Mouse (Mus musculus) kidney, embryonic 14.5 days (tissue): Measurements from ENCODE around the gene 2210011C24Rik. TPM values are rescaled to one million over a fixed set of nuclear protein-coding genes. Genes with fewer than 3 reads are reported as not detected.
A peak's percentile ranks its signal among the peaks of the same experiment; 100 is the strongest.

Experiments used
- ATAC-seq: fragments of 200-750 bp; cut with Nextera tagmentation; 2 replicates; pipeline ENCODE4 v1.8.0; 2017; ENCODE audit warnings: moderate number of reproducible peaks, mild to moderate bottlenecking, moderate TSS enrichment, moderate library complexity; ENCODE audit not compliant: low FRiP score, low TSS enrichment
- H3K27ac ChIP-seq: fragments of 300-500 bp; sonication (generic); 2 replicates; pipeline ENCODE4 v1.5.1; 2014; ENCODE audit warnings: low read depth, mild to moderate bottlenecking, low read length, moderate library complexity, mixed read lengths
- H3K27me3 ChIP-seq: fragments of 300-500 bp; sonication (generic); 2 replicates; pipeline ENCODE4 v1.6.1; 2014; ENCODE audit warnings: mild to moderate bottlenecking, low read length; ENCODE audit not compliant: control insufficient read depth, insufficient read depth
- H3K36me3 ChIP-seq: fragments of 300-500 bp; sonication (generic); 2 replicates; pipeline ENCODE4 v1.6.1; 2014; ENCODE audit warnings: low read length, mixed read lengths; ENCODE audit not compliant: control insufficient read depth, insufficient read depth
- H3K4me1 ChIP-seq: fragments of 300-500 bp; sonication (generic); 2 replicates; pipeline ENCODE4 v1.6.1; 2014; ENCODE audit warnings: low read length, mixed read lengths; ENCODE audit not compliant: control insufficient read depth, insufficient read depth
- H3K4me2 ChIP-seq: fragments of 300-500 bp; sonication (generic); replicated peaks from 2 replicates; pipeline ENCODE4 v1.6.1; 2014; ENCODE audit warnings: low read depth, mild to moderate bottlenecking, low read length
- H3K4me3 ChIP-seq: fragments of 300-500 bp; sonication (generic); 2 replicates; pipeline ENCODE4 v1.5.1; 2014; ENCODE audit warnings: mild to moderate bottlenecking, low read length
- H3K9ac ChIP-seq: fragments of 300-500 bp; sonication (generic); 2 replicates; pipeline ENCODE4 v1.6.1; 2014; ENCODE audit warnings: low read depth, mild to moderate bottlenecking, low read length, moderate library complexity
- H3K9me3 ChIP-seq: fragments of 300-500 bp; sonication (generic); 2 replicates; pipeline ENCODE4 v1.6.1; 2016; ENCODE audit warnings: low read length; ENCODE audit not compliant: control insufficient read depth
- WGBS: fragments of 180-500 bp; shearing (Covaris S2); extraction: QIAGEN DNeasy Blood & Tissue Kit; methylation state at CpG from one replicate; pipeline ENCODE4 v1.1.7; 2014; 5-methylcytosine and 5-hydroxymethylcytosine counted together
- polyA plus RNA-seq: library from polyadenylated mRNA; unstranded; fragments of >200 nt; fragmentation: Nextera tagmentation; extraction: Ambion mirVana; gene quantifications from 2 replicates; pipeline ENCODE4 v1.2.1, GENCODE M21; 2014

Gene 2210011C24Rik
- polyA plus RNA-seq = 3.6 and 5.7 TPM in 2 replicates

DNA sequence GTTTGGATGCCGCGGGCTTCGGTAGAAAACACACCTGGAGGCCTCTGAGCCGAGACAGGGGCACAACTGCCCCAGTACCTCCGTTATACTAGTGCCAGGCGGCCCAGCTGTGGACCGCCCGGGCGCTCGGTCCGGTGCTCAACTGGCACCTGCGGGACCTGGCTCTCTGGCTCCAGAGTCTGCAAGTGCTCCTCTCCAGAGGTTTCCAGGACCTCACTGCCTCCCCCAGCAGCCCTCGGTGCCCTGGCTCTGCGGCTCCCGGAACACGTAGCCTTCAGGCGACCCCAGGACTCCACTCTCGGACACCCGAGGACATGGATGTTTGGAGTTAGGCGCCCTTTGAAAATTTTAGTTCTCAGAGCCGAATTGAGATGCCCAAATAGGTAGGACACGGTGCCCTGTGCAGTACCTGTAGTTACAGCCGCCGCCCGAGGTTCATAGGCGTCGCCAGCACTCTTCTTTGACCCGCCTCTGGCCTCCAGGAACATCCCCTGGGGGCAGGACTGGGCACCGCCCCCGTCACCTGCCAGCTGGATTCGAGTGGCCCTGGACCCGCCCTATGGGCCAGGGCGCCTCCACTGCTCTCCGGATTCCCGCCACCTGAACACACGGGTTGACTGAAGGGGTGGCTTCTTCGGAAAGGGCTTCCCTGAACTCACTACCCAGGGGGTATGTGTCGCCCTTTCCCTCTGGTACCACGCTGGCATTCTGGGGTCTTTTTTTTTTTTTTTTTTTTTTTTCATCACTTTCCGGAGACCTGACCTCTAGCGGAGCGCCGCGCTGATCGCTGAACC is at the start of gene 2210011C24Rik:
TSS of gene 2210011C24Rik (minus strand) at position 467 of the 794 bp plus-strand sequence.
- ATAC-seq = peak; percentile 41

DNA sequence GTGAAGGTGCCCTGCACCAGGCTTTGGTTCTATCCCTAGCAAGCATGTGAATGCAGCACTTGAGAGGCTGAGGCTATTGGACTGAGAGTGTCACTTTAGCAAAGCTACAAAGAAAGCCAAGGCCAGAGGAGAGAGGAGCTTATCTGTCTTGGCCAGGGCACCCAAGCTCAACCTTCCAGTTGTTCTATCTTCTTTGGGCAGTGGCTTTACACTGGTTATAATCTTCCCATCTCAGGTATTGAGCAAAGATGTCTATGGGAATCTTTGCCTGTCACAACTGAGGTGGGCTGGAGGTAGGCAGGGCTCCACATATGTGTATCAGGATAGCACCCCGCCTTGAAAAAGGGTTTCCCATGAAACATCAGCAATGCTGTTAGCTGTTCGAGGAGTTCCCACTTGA is 48.3 kb upstream of the 2210011C24Rik start:
- ATAC-seq = no peak
- Histone ChIP-seq H3K27me3 (no peaks in the 10 kb centered on the region), H3K4me3 (no peak overlapping the region), H3K4me2 (no peak overlapping the region), H3K9me3 (no peaks in the 10 kb centered on the region), H3K27ac (no peak overlapping the region), H3K36me3 (no peaks in the 10 kb centered on the region), H3K9ac (no peak overlapping the region), H3K4me1 (no peaks in the 10 kb centered on the region)
- 87% methylated on average over 2 of the region's 2 CpGs for WGBS

More for the DNA sequence above, at the start of gene 2210011C24Rik:
- WGBS = under 1% methylated on average over 45 of the region's 45 CpGs
- Histone ChIP-seq H3K4me3 (peak within 1 kb of the TSS; percentile 53), H3K27me3 (peaks cover 35% of the 10 kb centered on the region), H3K9me3 (no peaks in the 10 kb centered on the region), H3K4me1 (peaks cover 26% of the 10 kb centered on the region), H3K27ac (no peak within 1 kb of the TSS), H3K36me3 (no peaks in the 10 kb centered on the region), H3K9ac (peak within 1 kb of the TSS; percentile 64), H3K4me2 (peak within 1 kb of the TSS; percentile 96)

DNA sequence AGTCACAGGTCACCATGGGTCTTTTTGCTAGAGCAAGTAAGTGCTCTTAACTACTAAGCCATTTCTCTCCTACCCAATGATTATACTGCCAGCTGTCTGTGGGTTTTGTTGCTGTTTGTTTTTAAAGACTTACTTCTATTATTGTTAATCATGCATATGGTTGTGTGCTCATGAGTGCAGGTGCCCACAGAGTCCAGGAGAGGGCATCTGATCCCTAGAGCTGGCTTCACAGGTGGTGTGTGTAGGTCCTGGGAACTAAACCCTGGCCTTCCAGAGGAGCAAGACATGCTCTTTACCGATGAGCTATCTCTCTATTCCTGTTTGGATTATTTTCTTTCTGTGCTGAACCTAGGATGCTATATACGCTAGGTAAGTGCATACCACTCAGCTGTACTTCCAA is 47.3 kb upstream of the 2210011C24Rik start:
- no peak for ATAC-seq
- Histone ChIP-seq H3K27ac (no peak overlapping the region), H3K4me1 (no peaks in the 10 kb centered on the region), H3K4me2 (no peak overlapping the region), H3K4me3 (no peak overlapping the region), H3K9ac (no peak overlapping the region), H3K9me3 (no peaks in the 10 kb centered on the region), H3K27me3 (no peaks in the 10 kb centered on the region), H3K36me3 (no peaks in the 10 kb centered on the region)
- 91% methylated on average over 2 of the region's 2 CpGs for WGBS

DNA sequence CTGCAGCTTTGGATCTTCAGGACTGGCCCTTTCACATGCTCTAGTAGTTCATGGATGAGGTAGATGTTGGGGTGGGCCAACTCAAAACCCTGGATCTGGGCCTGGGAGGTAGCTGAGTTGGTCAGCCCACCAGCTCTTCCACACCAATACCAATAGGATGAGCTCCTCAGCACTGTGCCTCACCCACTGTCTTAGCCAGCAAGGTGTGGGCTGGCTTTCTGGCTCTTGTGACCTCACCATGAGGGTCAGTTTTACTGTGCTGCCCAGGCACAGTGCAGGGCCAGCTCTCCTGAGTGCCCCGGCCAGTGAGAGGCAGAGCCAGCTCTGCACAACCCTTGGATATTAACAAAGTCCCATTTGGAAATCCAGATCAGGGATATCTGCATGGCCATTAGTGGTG is 45.9 kb upstream of the 2210011C24Rik start:
- H3K9me3 ChIP-seq = no peaks in the 10 kb centered on the region

DNA sequence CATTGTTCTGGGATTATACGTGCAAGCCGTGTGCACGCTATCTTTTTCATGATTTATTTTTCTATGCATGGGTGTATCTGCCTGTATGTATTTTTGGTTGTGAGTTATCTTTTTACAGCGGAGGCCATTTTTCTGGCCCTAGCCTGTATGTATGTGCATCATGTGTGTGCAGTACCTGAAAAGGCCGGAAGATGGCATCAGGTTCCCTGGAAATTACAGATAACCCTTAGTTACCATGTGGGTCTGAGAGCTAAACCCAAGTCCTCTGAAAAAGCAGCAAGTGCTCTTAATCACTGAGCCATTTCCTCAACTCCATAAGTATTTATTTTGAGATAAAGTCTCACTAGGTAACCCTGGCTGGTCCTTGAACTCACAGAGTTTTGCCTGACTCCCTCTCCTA is 41.3 kb upstream of the 2210011C24Rik start:
- 94% methylated on average over 5 of the region's 5 CpGs for WGBS
- H3K36me3 ChIP-seq = no peaks in the 10 kb centered on the region
- no peak for ATAC-seq
- no peak overlapping the region for H3K27ac ChIP-seq
- no peak overlapping the region for H3K4me3 ChIP-seq
- H3K4me1 ChIP-seq = no peaks in the 10 kb centered on the region
- no peaks in the 10 kb centered on the region for H3K27me3 ChIP-seq
- H3K9me3 ChIP-seq = no peaks in the 10 kb centered on the region
- no peak overlapping the region for H3K4me2 ChIP-seq
- H3K9ac ChIP-seq = no peak overlapping the region

More for the DNA sequence above, 45.9 kb upstream of the 2210011C24Rik start:
- WGBS = 94% methylated on average over 1 of the region's 1 CpGs
- H3K4me1 ChIP-seq = no peaks in the 10 kb centered on the region
- H3K4me2 ChIP-seq = no peak overlapping the region
- no peak for ATAC-seq
- no peaks in the 10 kb centered on the region for H3K27me3 ChIP-seq
- no peak overlapping the region for H3K9ac ChIP-seq
- no peaks in the 10 kb centered on the region for H3K36me3 ChIP-seq
- H3K27ac ChIP-seq = no peak overlapping the region
- H3K4me3 ChIP-seq = no peak overlapping the region

DNA sequence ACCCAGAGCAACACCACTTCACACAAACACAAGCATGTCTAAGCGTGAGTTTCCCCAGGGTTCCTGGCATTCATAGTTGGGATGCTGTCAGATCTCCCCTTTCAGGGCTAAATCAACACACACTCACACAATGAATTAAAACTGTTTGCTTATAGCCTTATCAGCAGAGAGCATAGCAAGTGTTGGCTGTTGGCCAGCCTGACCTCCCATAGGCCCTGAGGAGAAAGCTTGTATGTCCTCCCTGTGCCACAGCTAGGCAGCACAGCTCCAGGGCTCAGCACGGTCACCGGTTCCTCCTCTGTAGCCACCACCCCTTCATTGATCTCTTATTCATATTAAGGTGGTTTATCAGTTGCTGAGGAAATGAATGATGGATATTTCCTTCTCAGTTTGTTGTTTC is 40.8 kb upstream of the 2210011C24Rik start:
- H3K27ac ChIP-seq = no peak overlapping the region
- no peak for ATAC-seq
- 67% methylated on average over 3 of the region's 3 CpGs for WGBS
- H3K4me1 ChIP-seq = no peaks in the 10 kb centered on the region
- H3K36me3 ChIP-seq = no peaks in the 10 kb centered on the region
- H3K9ac ChIP-seq = no peak overlapping the region
- no peak overlapping the region for H3K4me3 ChIP-seq
- no peaks in the 10 kb centered on the region for H3K9me3 ChIP-seq
- H3K4me2 ChIP-seq = no peak overlapping the region
- H3K27me3 ChIP-seq = no peaks in the 10 kb centered on the region

DNA sequence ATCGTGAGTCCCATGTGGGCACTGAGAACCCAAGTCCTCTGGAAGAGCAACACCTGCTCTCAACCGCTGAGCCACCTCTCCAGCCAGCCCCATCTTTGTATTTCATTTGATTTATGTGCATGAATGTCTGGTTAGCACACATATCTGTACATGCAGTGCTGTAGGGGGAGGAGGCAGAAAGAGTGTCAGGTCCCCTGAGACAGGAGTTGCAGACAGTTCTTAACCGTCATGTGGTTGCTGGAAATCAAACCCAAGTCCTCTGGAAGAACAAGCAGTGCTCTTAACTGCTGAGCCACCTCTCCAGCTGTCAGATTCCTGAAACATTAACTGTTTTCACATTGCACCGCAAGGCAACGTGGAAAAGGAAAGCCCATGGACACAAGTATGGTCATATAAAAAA is 36.2 kb upstream of the 2210011C24Rik start:
- Histone ChIP-seq H3K27ac (no peak overlapping the region), H3K27me3 (peaks cover 24% of the 10 kb centered on the region), H3K4me1 (peaks cover 3% of the 10 kb centered on the region; the same call in 1 of the 2 replicates), H3K36me3 (no peaks in the 10 kb centered on the region), H3K4me2 (no peak overlapping the region), H3K9ac (no peak overlapping the region), H3K4me3 (no peak overlapping the region), H3K9me3 (no peaks in the 10 kb centered on the region; the same call in 1 of the 2 replicates)
- ATAC-seq = no peak
- WGBS = 57% methylated on average over 5 of the region's 5 CpGs

DNA sequence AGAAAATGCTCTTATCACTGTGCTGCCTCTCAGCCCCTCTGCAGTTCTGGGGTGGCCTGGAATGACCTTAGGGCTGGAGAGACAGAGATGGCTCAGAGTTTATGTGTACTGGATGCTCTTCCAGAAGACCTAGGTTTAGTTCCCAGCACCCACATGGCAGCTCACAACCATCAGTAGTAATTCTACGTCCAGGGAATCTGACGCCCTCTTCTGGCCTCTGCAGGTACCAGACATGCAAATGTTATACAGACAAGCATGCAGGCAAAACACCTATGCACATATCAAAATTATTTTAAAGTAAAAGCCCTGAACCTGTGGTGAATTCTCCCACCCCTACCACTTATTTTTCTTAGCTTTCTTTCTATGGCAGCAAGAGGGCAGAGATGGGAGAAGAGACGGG is 34.5 kb upstream of the 2210011C24Rik start:
- ATAC-seq = no peak
- WGBS = 78% methylated on average over 3 of the region's 3 CpGs
- Histone ChIP-seq H3K27ac (no peak overlapping the region), H3K9me3 (no peaks in the 10 kb centered on the region; the same call in 1 of the 2 replicates), H3K4me2 (no peak overlapping the region), H3K9ac (no peak overlapping the region), H3K4me3 (no peak overlapping the region), H3K4me1 (peaks cover 11% of the 10 kb centered on the region; the same call in 1 of the 2 replicates), H3K36me3 (no peaks in the 10 kb centered on the region), H3K27me3 (peaks cover 35% of the 10 kb centered on the region)

DNA sequence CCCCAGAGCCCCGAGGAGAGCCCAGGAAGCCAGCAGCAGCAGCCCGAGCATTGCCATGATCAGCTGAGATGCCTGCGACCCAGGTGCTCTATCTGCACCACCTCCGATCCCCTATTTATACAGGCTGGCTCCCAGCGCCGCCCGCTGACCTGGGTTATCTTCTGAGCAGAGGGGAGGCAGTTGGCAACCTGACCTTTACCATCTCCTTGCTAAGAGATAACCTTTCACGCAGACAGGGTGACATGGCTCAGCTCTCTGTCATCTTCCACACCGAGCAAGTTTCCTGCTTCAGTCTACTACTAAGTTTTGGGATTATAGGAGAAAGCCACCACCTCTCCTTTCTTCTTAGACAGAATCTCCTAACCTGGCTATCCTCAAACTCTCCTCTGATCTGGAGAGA is 32.9 kb upstream of the 2210011C24Rik start, which contains the start of gene Rln3:
TSS of gene Rln3 (minus strand) at position 101 of the 400 bp plus-strand sequence.
- H3K36me3 ChIP-seq = no peaks in the 10 kb centered on the region
- H3K4me3 ChIP-seq = peak within 1 kb of the TSS; percentile 1; the same call in 1 of the 2 replicates
- peak within 1 kb of the TSS; percentile 17 for H3K4me2 ChIP-seq
- ATAC-seq = no peak
- peaks cover 35% of the 10 kb centered on the region for H3K27me3 ChIP-seq
- peaks cover 11% of the 10 kb centered on the region; the same call in 1 of the 2 replicates for H3K4me1 ChIP-seq
- no peaks in the 10 kb centered on the region; the same call in 1 of the 2 replicates for H3K9me3 ChIP-seq
- H3K9ac ChIP-seq = no peak within 1 kb of the TSS
- no peak within 1 kb of the TSS for H3K27ac ChIP-seq
- WGBS = 4% methylated on average over 9 of the region's 9 CpGs
